Mouse (Mus musculus) kidney, adult 2 months (tissue): Measurements from ENCODE around the gene Crygc. TPM values are rescaled to one million over a fixed set of nuclear protein-coding genes. Genes with fewer than 3 reads are reported as not detected.
"Not testable (repeated sequence)": the region's sequence is repeated elsewhere in the genome, so short reads cannot be mapped to it uniquely, and the experiment has no call there.

Source experiments
- DNase-seq: peaks from one replicate; pipeline ENCODE4 v3.0.0; 2021
- H3K27ac ChIP-seq: fragments of 200-500 bp; 2 replicates; pipeline ENCODE4 v1.5.1; 2012; ENCODE audit warnings: low read depth, low read length, control low read depth, inconsistent platforms; ENCODE audit not compliant: insufficient read depth
- H3K27me3 ChIP-seq: fragments of 200-500 bp; replicated peaks from 2 replicates; pipeline ENCODE4 v1.6.1; 2012; ENCODE audit warnings: mild to moderate bottlenecking, moderate library complexity, low read length, inconsistent platforms; ENCODE audit not compliant: control insufficient read depth, insufficient read depth
- H3K36me3 ChIP-seq: fragments of 200-500 bp; 2 replicates; pipeline ENCODE4 v1.6.1; 2012; ENCODE audit warnings: mild to moderate bottlenecking, moderate library complexity, low read length, inconsistent platforms; ENCODE audit not compliant: control insufficient read depth, insufficient read depth
- H3K4me1 ChIP-seq: fragments of 200-500 bp; 2 replicates; pipeline ENCODE4 v1.6.1; 2011; ENCODE audit warnings: low read length; ENCODE audit not compliant: control insufficient read depth, insufficient read depth
- H3K4me3 ChIP-seq: fragments of 200-500 bp; 2 replicates; pipeline ENCODE4 v1.5.1; 2011; ENCODE audit warnings: mild to moderate bottlenecking, low read depth, low read length, control low read depth; ENCODE audit not compliant: insufficient read depth
- CTCF ChIP-seq: fragments of 200-500 bp; conservative IDR thresholded peaks from 2 replicates; pipeline ENCODE4 v1.5.1; 2011; ENCODE audit warnings: low read depth, mild to moderate bottlenecking, control low read depth, low read length, moderate library complexity, mixed read lengths; ENCODE audit not compliant: insufficient read depth, insufficient read length
- POLR2A ChIP-seq: fragments of 200-500 bp; IDR thresholded peaks from one replicate; pipeline ENCODE4 v1.6.1; 2011; ENCODE audit warnings: low read depth, low read length, control low read depth
- WGBS: fragments of 180-500 bp; shearing (Covaris S2); methylation state at CpG from one replicate; pipeline ENCODE4 v1.1.7; 2018; 5-methylcytosine and 5-hydroxymethylcytosine counted together
- polyA plus RNA-seq: library from polyadenylated mRNA; depleted of rRNA; stranded (reverse); fragments of >200 nt; gene quantifications from 2 replicates; pipeline ENCODE4 v1.2.3, GENCODE M21; 2012

Crygc gene
- polyA plus RNA-seq, 1 experiment = not detected

DNA sequence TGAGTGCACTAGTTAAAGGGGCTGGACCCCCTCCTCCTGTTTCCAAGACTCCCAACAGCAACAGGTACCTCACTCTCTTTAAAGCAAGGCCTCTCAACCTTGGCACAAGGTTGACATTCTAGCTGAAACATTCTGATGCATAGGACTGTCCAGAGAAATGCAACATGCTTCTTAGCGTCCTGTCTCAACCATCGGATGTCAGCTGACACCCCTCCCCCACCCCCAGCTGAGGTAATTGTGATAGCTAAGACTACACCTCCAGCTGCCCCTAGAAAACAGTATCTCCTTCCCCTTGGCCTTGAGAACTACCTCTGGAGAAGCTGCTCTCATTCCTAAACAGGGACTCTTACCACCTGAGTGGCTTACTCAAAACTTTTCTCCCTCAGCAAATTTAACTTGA lies 21.3 kb downstream of the Crygc start:
- DNase-seq = no peak
- no peak for TF ChIP-seq CTCF
- TF ChIP-seq POLR2A = no peak
- Histone ChIP-seq H3K4me1 (no peaks in the 10 kb centered on the region), H3K4me3 (no peak overlapping the region), H3K36me3 (no peaks in the 10 kb centered on the region), H3K27ac (no peak overlapping the region), H3K27me3 (no peaks in the 10 kb centered on the region)
- 44% methylated on average over 2 of the region's 2 CpGs for WGBS

DNA sequence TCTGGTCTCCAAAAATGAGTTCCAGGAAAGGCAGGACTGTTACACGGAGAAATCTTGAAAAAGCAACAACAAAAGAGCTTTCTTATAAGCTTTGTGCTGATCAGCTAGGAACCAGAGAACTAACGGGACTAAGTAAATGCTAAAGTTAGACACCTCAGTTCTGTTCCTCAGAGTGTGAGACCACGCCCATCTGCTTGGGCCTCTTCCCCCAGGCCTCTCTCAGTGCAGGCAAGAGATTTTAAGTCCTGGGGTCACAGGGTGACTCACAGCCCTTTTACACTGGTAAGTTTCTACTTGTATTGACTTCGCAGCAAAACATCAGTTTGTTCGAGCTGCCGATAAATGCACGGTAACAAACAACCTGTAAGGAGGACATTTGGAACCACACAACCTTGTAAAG lies 21.8 kb downstream of the Crygc start:
- no peak overlapping the region for H3K4me3 ChIP-seq
- no peaks in the 10 kb centered on the region for H3K4me1 ChIP-seq
- 69% methylated on average over 7 of the region's 7 CpGs for WGBS
- DNase-seq = no peak
- TF ChIP-seq POLR2A (no peak), CTCF (no peak)
- no peaks in the 10 kb centered on the region for H3K36me3 ChIP-seq
- H3K27me3 ChIP-seq = no peaks in the 10 kb centered on the region
- no peak overlapping the region for H3K27ac ChIP-seq

DNA sequence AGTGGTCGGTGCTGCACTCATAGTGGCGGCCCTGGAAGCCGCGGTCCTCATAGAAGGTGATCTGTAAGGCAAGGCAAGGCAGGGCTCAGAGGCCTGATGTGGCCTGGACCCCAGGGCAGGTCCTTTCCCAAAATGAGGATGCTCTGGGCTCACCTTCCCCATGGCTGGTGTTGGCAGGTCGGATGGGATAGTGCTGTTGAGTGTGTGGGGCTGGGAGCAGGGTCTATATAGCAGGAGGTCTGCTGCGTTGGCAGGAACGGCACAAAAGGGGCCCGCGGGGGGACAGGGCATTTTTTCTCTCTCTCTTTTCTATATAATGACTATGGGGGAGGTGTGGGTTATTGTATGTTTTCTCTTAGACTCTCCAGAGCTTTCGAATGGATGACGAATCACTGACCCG lies 22.5 kb downstream of the Crygc start, which contains the start of gene Cryge:
Gene Cryge (minus strand): TSS at position 198 of the 400 bp plus-strand sequence.
- 74% methylated on average over 12 of the region's 12 CpGs for WGBS
- H3K36me3 ChIP-seq, DNase-seq, H3K4me3 ChIP-seq, H3K27ac ChIP-seq, H3K4me1 ChIP-seq, H3K27me3 ChIP-seq: not testable (repeated sequence)

DNA sequence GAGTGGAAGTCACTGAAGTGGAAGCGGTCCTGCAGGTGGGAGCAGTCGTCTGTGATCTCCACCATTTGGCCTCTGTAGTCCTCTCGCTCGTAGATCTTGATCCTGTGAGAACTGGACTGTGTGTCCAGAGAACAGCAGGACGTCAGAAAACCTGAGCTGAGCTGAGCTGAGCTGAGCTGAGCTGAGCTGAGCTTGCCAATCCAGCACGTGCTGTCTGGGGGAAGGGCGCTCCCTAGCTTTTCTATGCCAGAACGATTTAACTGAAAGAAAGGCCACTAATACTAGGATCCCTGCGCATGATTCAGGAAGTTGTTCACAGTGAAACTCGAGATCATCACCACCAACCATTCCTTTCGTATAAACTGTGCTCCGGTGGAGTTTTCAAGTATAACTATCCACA lies 24.7 kb downstream of the Crygc start:
- DNase-seq = peak; percentile 65
- Histone ChIP-seq H3K4me1 (no peaks in the 10 kb centered on the region), H3K27me3 (no peaks in the 10 kb centered on the region), H3K36me3 (no peaks in the 10 kb centered on the region), H3K27ac (no peak overlapping the region), H3K4me3 (no peak overlapping the region)
- TF ChIP-seq POLR2A (no peak), CTCF (no peak)
- WGBS = 31% methylated on average over 12 of the region's 12 CpGs

DNA sequence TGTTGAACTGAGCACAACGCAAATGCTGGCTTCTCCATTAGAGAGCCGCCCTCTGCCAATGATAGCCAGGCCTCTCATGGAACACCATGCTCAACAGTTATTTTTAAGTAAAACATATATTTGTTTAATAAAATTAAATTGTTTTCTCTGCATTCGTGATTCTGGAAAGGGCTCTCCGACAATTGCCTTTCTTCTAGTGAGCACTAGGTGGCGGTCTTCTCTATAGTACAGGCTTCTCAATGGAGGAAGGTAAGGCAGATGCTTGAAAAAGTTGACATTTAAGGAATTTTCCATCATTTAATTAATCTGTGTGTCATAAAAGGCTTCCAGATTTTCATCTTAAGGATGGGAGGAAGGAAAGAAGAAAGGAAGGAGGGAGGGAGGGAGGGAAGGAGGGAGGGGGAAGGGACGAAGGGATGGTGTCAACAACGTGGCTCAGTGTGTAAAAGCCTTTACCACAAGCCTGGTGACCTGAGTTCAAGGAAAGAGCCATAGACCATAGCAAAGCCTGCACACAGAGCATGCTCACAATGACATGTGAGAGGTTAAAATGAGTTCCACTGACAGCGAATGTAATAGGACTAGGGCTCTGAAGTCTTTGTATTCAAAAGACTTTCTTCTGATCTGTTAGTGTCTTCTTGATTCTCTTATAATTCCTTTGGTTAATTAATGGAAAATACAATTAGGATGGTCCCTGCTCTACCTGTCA lies 26.9 kb downstream of the Crygc start:
- Histone ChIP-seq H3K27ac (no peak overlapping the region), H3K4me1 (no peaks in the 10 kb centered on the region), H3K27me3 (no peaks in the 10 kb centered on the region), H3K36me3 (no peaks in the 10 kb centered on the region), H3K4me3 (no peak overlapping the region)
- TF ChIP-seq CTCF = 0 out of 2 replicates have a peak, but pooled peaks have one; percentile 4
- TF ChIP-seq POLR2A = no peak
- WGBS = 28% methylated on average over 8 of the region's 8 CpGs
- DNase-seq = peak; percentile 43

DNA sequence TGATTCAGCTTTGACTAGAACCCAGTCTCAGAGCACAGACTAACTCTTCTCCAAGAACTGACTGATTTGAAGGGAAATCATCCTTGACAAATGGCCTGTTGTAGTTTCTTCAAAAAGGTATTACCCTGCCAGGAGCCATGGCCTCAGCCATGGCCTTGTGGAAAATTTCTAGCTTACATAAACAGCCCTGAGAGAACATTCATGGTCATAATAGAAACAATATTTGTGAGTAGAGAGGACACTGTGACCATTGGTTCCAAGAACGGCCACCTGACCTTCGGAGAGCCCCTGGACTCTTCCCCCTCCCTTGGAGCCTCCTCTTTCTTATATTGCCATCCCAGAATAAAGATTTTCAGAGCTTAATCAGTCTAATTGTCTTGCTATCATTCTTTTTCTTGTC lies 30.1 kb downstream of the Crygc start:
- 82% methylated on average over 2 of the region's 2 CpGs for WGBS
- Histone ChIP-seq H3K4me1 (no peaks in the 10 kb centered on the region), H3K4me3 (no peak overlapping the region), H3K27me3 (no peaks in the 10 kb centered on the region), H3K36me3 (no peaks in the 10 kb centered on the region), H3K27ac (no peak overlapping the region)
- no peak for DNase-seq
- no peak for TF ChIP-seq POLR2A
- TF ChIP-seq CTCF = no peak

DNA sequence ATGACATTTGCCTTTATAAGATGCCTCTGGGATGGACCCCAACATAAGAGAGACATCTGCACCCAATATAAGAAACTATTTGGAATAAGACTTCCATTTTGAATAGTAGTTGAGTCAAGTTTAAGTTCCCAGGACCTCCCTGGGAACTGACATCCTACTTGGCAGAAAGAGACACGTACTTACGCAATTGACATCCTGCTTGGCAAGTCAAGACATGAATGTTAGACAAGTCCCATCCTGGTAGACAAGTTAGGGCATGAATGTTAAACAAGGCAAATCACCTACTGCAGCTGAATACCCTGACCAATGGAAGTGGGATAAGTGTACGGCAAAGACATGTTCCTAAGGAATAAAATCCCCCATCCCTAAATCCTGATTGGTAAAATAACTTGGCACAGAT lies 31.7 kb downstream of the Crygc start:
- no peaks in the 10 kb centered on the region for H3K36me3 ChIP-seq
- no peak overlapping the region for H3K4me3 ChIP-seq
- H3K27ac ChIP-seq = no peak overlapping the region
- H3K4me1 ChIP-seq = no peaks in the 10 kb centered on the region
- DNase-seq = no peak
- no peaks in the 10 kb centered on the region for H3K27me3 ChIP-seq
- TF ChIP-seq CTCF (no peak), POLR2A (no peak)
- WGBS = 93% methylated on average over 3 of the region's 3 CpGs
